Mouse (Mus musculus): ENCODE results near the gene Ubald2.

DNA sequence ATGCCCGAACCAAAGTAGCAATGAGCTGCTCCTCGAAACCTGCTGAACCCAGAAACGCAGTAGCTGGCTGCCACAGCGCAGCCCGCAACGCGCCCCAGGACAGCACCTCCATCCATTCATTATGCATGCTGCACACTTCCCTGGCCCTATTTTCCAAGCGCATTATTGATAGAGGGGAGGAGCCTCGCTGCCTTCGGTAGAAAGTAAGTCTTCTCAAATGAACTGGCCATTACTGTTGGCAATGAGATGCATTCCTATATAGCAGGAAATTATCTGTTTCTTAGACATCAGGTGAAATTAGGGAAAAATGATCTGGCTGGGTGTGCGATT is 35.6 kb upstream of the Ubald2 start:
- no peak for TF ChIP-seq CTCF (IDR thresholded peaks at IDR 0.05; ENCODE audit: extremely low read depth, insufficient read depth, low read length)
- no peak for TF ChIP-seq POLR2A (IDR thresholded peaks at IDR 0.05; ENCODE audit: extremely low read depth, insufficient read depth, low read length)

Data from cortical plate, adult 2 months (tissue).